Mouse (Mus musculus) midbrain, embryonic 14.5 days (tissue): Measurements from ENCODE around the gene Plcb3. TPM values are rescaled to one million over a fixed set of nuclear protein-coding genes. Genes with fewer than 3 reads are reported as not detected.
"Not testable (repeated sequence)": the region's sequence is repeated elsewhere in the genome, so short reads cannot be mapped to it uniquely, and the experiment has no call there.

Experiments
- ATAC-seq: fragments of 200-750 bp; cut with Nextera tagmentation; 2 replicates; pipeline ENCODE4 v1.8.0; 2017; ENCODE audit warnings: moderate number of reproducible peaks, moderate library complexity; ENCODE audit not compliant: low FRiP score, low TSS enrichment
- DNase-seq: peaks from one replicate; pipeline ENCODE4 v3.0.0-alpha.2; 2015
- H3K27ac ChIP-seq: fragments of 300-500 bp; sonication (generic); replicated peaks from 2 replicates; pipeline ENCODE4 v1.5.1; 2014; ENCODE audit warnings: mild to moderate bottlenecking, low read depth, low read length, moderate library complexity
- H3K27me3 ChIP-seq: fragments of 300-500 bp; sonication (generic); 2 replicates; pipeline ENCODE4 v1.6.1; 2014; ENCODE audit warnings: low read length, control low read depth, mixed read lengths; ENCODE audit not compliant: control insufficient read depth, insufficient read depth
- H3K36me3 ChIP-seq: fragments of 300-500 bp; sonication (generic); 2 replicates; pipeline ENCODE4 v1.6.1; 2014; ENCODE audit warnings: low read length, control low read depth; ENCODE audit not compliant: control insufficient read depth, insufficient read depth
- H3K4me1 ChIP-seq: fragments of 300-500 bp; sonication (generic); 2 replicates; pipeline ENCODE4 v1.6.1; 2014; ENCODE audit warnings: mild to moderate bottlenecking, antibody characterized with exemption, low read length, control low read depth; ENCODE audit not compliant: control insufficient read depth, insufficient read depth
- H3K4me2 ChIP-seq: fragments of 300-500 bp; sonication (generic); 2 replicates; pipeline ENCODE4 v1.6.1; 2014; ENCODE audit warnings: mild to moderate bottlenecking, low read length, moderate library complexity
- H3K4me3 ChIP-seq: fragments of 300-500 bp; sonication (generic); replicated peaks from 2 replicates; pipeline ENCODE4 v1.5.1; 2014; ENCODE audit warnings: low read depth, low read length
- H3K9ac ChIP-seq: fragments of 300-500 bp; sonication (generic); replicated peaks from 2 replicates; pipeline ENCODE4 v1.6.1; 2014; ENCODE audit warnings: mild to moderate bottlenecking, low read length, moderate library complexity
- H3K9me3 ChIP-seq: fragments of 300-500 bp; sonication (generic); 2 replicates; pipeline ENCODE4 v1.6.1; 2016; ENCODE audit warnings: low read length, control low read depth, mixed read lengths; ENCODE audit not compliant: control insufficient read depth
- WGBS: fragments of 180-500 bp; shearing (Covaris S2); extraction: QIAGEN DNeasy Blood & Tissue Kit; methylation state at CpG from one replicate; pipeline ENCODE4 v1.1.7; 2014; 5-methylcytosine and 5-hydroxymethylcytosine counted together
- polyA plus RNA-seq: library from polyadenylated mRNA; unstranded; fragments of >200 nt; fragmentation: Nextera tagmentation; extraction: Ambion mirVana; gene quantifications from 2 replicates; pipeline ENCODE4 v1.2.1, GENCODE M21; 2014

Gene Plcb3
- polyA plus RNA-seq, 1 experiment from 2014 or later, result 8.8 TPM

DNA sequence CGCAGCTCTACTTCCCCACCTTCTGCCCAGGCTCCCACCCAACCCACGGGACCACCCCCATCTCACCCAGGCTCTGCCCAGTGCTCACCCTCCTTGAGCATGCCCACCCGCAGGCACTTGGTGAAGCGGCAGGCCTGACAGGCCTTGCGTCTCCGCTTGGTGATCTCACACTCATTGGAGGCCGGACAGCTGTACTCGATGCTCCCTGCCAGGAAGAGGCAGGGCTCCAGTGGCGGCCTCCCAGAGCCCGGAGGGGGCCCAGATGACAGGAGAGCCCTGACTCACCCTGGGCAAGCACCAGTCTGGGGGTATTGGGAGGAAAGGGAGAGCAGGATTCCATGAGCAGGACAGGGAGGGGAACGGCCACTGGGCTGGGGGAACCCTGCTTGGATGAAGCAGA, 62.3 kb downstream of the Plcb3 start:
- peaks cover 38% of the 10 kb centered on the region for H3K36me3 ChIP-seq
- no peak for DNase-seq
- no peak overlapping the region for H3K9ac ChIP-seq
- ATAC-seq, result no peak
- H3K27me3 ChIP-seq, result no peaks in the 10 kb centered on the region
- H3K27ac ChIP-seq, result no peak overlapping the region
- 87% methylated on average over 11 of the region's 11 CpGs for WGBS
- no peak overlapping the region for H3K4me2 ChIP-seq
- H3K9me3 ChIP-seq, result no peaks in the 10 kb centered on the region
- H3K4me3 ChIP-seq, result no peak overlapping the region
- H3K4me1 ChIP-seq, result peaks cover 1% of the 10 kb centered on the region

DNA sequence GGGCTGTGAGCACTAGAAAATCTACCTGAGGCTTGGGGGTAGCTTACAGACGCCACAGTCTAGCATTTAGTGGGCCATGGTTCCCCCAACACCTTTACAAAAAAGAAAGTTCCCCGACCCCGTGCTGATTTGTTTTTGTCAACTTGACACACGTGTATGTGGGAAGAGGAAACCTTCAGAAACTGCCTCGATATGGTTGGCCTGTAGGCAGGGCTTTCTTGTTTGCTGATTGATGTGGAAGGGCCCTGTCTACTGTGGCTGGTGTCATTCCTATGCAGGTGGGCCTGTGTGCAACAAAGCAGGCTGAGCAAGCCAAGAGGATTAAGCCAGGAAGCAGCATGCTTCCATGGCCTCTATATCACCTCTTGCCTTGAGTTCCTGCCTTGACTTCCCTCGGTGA, 63.2 kb downstream of the Plcb3 start:
- Histone ChIP-seq H3K36me3 (peaks cover 38% of the 10 kb centered on the region), H3K9ac (no peak overlapping the region), H3K4me2 (no peak overlapping the region), H3K9me3 (no peaks in the 10 kb centered on the region), H3K27me3 (no peaks in the 10 kb centered on the region), H3K4me1 (peaks cover 11% of the 10 kb centered on the region), H3K4me3 (no peak overlapping the region), H3K27ac (no peak overlapping the region)
- ATAC-seq (no peak), DNase-seq (no peak)
- WGBS, result 91% methylated on average over 6 of the region's 6 CpGs

GRCm38 (mm10) chr19:6912205-6912970, 63.9 kb downstream of the Plcb3 start:
- Histone ChIP-seq H3K27me3 (no peaks in the 10 kb centered on the region), H3K9ac (no peak overlapping the region), H3K36me3 (peaks cover 38% of the 10 kb centered on the region), H3K27ac (no peak overlapping the region), H3K4me1 (peaks cover 16% of the 10 kb centered on the region), H3K9me3 (no peaks in the 10 kb centered on the region), H3K4me3 (no peak overlapping the region), H3K4me2 (no peak overlapping the region)
- ATAC-seq (no peak), DNase-seq (no peak)
- WGBS, result 93% methylated on average over 15 of the region's 15 CpGs

DNA sequence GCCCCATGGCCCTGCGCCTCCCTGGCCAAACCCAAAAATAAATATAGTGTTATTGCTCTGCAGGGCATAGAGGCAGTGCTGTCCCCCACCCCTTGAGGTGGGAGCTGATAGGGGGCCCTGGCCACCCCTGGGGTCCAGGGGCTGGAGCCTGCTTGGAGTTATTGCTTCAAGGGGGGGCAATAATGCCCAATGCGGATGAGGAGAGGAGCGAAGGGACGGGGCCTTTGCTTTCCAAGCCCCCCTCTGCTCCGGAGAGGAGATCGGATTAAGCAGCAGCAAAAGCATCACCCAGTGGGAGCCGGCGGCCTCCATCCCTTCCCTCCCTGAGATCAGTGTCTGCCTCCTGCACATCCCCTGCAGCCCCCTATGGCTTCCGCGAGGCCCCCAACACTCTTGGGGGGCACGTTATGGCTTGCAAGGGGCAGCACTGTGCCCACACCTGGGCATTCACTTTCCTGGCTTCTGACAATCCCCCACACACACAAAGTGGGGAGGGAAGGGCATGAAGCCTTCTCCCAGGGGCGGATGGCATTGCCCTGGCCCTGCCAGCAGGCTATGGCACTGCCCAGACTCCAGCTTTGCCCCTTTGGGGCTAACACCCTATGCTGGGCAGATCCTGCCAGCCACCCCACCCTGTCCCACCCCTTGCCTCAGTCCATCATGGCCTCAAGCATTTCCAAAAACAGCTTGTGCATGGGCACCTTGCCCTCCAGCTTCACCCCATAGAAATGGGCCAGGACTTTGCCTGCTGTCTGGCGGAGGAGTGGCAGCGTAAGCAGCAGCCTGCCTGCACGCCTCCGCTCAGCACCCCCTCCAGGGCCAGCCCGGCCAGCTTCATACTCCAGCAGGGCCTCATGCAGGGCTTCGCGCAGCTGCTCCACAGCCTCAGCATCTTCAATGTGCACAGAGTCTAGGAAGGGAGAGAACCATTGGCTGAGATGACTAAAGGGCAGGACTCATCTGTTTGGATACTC, 64.9 kb downstream of the Plcb3 start:
- ATAC-seq (no peak), DNase-seq (no peak)
- Histone ChIP-seq H3K36me3 (peaks cover 43% of the 10 kb centered on the region), H3K4me3 (no peak overlapping the region), H3K9ac (no peak overlapping the region), H3K4me1 (peaks cover 16% of the 10 kb centered on the region), H3K9me3 (no peaks in the 10 kb centered on the region), H3K4me2 (peak overlapping the region; percentile 91), H3K27me3 (no peaks in the 10 kb centered on the region), H3K27ac (no peak overlapping the region)
- 82% methylated on average over 19 of the region's 19 CpGs for WGBS

- 0% methylated on average over 30 of the region's 30 CpGs for WGBS
- H3K27ac ChIP-seq, result peak overlapping the region; percentile 97
- ATAC-seq (peak; percentile 24; the same call in 1 of the 2 replicates), DNase-seq (peak; percentile 63)
- H3K9me3 ChIP-seq, H3K27me3 ChIP-seq: not testable (repeated sequence)
- H3K4me1 ChIP-seq, result peaks cover 16% of the 10 kb centered on the region
- peak overlapping the region; percentile 73 for H3K9ac ChIP-seq
- peak overlapping the region; percentile 91 for H3K4me2 ChIP-seq
- H3K4me3 ChIP-seq, result peak overlapping the region; percentile 63
- H3K36me3 ChIP-seq, result peaks cover 52% of the 10 kb centered on the region
These were observed 66.0 kb downstream of the Plcb3 start for GRCm38 (mm10) chr19:6910306-6910705.

DNA sequence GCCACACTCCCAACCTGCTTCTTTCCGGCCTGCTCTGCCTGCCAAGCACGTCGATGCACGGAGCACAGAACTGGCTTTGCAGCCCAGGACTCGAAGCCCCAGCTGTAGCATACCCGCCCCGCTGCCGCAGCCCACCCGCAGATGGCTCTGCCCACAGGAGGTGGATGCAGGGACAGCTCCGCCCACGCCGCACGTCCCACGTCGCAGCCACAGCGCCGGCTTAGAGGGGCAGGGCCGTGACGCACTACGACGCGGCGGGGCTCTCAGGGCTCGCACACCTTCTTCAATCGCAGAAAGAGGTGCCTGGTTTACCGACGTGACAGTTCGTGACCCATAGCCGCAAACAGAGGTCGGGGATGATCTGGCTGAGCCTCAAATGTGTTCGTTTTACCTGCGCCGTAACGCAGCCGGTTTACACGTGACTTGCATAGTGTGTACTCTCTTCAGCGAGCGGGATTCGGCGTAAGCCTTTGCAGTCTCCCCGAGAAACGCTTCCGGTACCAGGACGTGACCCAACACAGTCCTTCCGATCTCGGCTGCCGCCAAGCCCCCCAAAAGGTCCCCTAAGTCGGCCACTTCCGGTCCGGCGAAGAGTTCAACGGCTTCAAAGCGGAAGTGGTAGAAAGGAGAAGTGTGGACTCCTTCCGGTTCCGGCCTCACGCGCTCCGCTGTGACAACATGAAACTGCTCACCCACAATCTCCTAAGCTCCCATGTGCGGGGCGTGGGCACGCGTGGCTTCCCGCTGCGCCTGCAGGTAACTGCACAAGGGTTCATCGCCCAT, 66.6 kb downstream of the Plcb3 start, which contains the start of the genes Trmt112 and Prdx5:
TSS of gene Trmt112 (plus strand) at position 192 of the 783 bp plus-strand sequence.
TSS of gene Prdx5 (minus strand) at position 600 of the 783 bp plus-strand sequence.
- peak within 1 kb of the TSS; percentile 97 for H3K27ac ChIP-seq
- peaks cover 58% of the 10 kb centered on the region for H3K36me3 ChIP-seq
- peaks cover 16% of the 10 kb centered on the region for H3K4me1 ChIP-seq
- no peaks in the 10 kb centered on the region for H3K27me3 ChIP-seq
- DNase-seq (peak; percentile 97), ATAC-seq (peak; percentile 90)
- H3K4me3 ChIP-seq, result peak within 1 kb of the TSS; percentile 63
- H3K9me3 ChIP-seq, result no peaks in the 10 kb centered on the region
- H3K4me2 ChIP-seq, result peak within 1 kb of the TSS; percentile 91
- under 1% methylated on average over 65 of the region's 65 CpGs for WGBS
- peak within 1 kb of the TSS; percentile 73 for H3K9ac ChIP-seq

GRCm38 (mm10) chr19:6909021-6909420, 67.2 kb downstream of the Plcb3 start:
- H3K4me1 ChIP-seq, result peaks cover 16% of the 10 kb centered on the region
- peak overlapping the region; percentile 97 for H3K27ac ChIP-seq
- ATAC-seq, result no peak
- peaks cover 55% of the 10 kb centered on the region for H3K36me3 ChIP-seq
- no peaks in the 10 kb centered on the region for H3K27me3 ChIP-seq
- H3K9me3 ChIP-seq, result no peaks in the 10 kb centered on the region
- H3K4me3 ChIP-seq, result peak overlapping the region; percentile 63
- WGBS, result 13% methylated on average over 11 of the region's 11 CpGs
- H3K4me2 ChIP-seq, result peak overlapping the region; percentile 91
- H3K9ac ChIP-seq, result peak overlapping the region; percentile 73
- DNase-seq, result peak; percentile 27
